Mouse (Mus musculus) kidney, postnatal 0 days (tissue): ENCODE results near the gene Ggt5. TPM values are rescaled to one million over a fixed set of nuclear protein-coding genes. Genes with fewer than 3 reads are reported as not detected.

Experiments used
- ATAC-seq: fragments of 200-750 bp; cut with Nextera tagmentation; replicated peaks from 2 replicates; pipeline ENCODE4 v1.8.0; 2017; ENCODE audit warnings: low read depth, moderate number of reproducible peaks, moderate TSS enrichment, moderate library complexity; ENCODE audit not compliant: low FRiP score
- DNase-seq: peaks from one replicate; pipeline ENCODE4 v3.0.0-alpha.2; 2016; ENCODE audit warnings: low spot score
- H3K27ac ChIP-seq: fragments of 300-500 bp; sonication (generic); 2 replicates; pipeline ENCODE4 v1.5.1; 2014; ENCODE audit warnings: mild to moderate bottlenecking
- H3K27me3 ChIP-seq: fragments of 300-500 bp; sonication (generic); 2 replicates; pipeline ENCODE4 v1.6.1; 2014; ENCODE audit warnings: low read length, mixed read lengths; ENCODE audit not compliant: insufficient read depth
- H3K36me3 ChIP-seq: fragments of 300-500 bp; sonication (generic); 2 replicates; pipeline ENCODE4 v1.6.1; 2014; ENCODE audit warnings: low read length, mixed read lengths; ENCODE audit not compliant: insufficient read depth
- H3K4me1 ChIP-seq: fragments of 300-500 bp; sonication (generic); replicated peaks from 2 replicates; pipeline ENCODE4 v1.6.1; 2014; ENCODE audit warnings: antibody characterized with exemption, low read length, mixed read lengths; ENCODE audit not compliant: insufficient read depth
- H3K4me2 ChIP-seq: fragments of 300-500 bp; sonication (generic); 2 replicates; pipeline ENCODE4 v1.6.1; 2014; ENCODE audit warnings: mild to moderate bottlenecking, low read length, moderate library complexity, mixed read lengths
- H3K4me3 ChIP-seq: fragments of 300-500 bp; sonication (generic); replicated peaks from 2 replicates; pipeline ENCODE4 v1.5.1; 2014; ENCODE audit warnings: low read depth, low read length
- H3K9ac ChIP-seq: fragments of 300-500 bp; sonication (generic); 2 replicates; pipeline ENCODE4 v1.6.1; 2014; ENCODE audit warnings: low read depth, low read length
- H3K9me3 ChIP-seq: fragments of 300-500 bp; sonication (generic); replicated peaks from 2 replicates; pipeline ENCODE4 v1.6.1; 2016; ENCODE audit warnings: low read length, inconsistent platforms, mixed read lengths
- CTCF ChIP-seq: IDR thresholded peaks from 2 replicates; pipeline ENCODE4 v1.5.1; 2016; ENCODE audit warnings: antibody characterized with exemption, low read depth, mild to moderate bottlenecking, moderate library complexity
- WGBS: fragments of 180-500 bp; shearing (Covaris S2); extraction: QIAGEN DNeasy Blood & Tissue Kit; methylation state at CpG from one replicate; pipeline ENCODE4 v1.1.7; 2014; 5-methylcytosine and 5-hydroxymethylcytosine counted together
- polyA plus RNA-seq: library from polyadenylated mRNA; unstranded; fragments of >200 nt; fragmentation: Nextera tagmentation; extraction: Ambion mirVana; gene quantifications from 2 replicates; pipeline ENCODE4 v1.2.1, GENCODE M21; 2015

The Ggt5 gene
- polyA plus RNA-seq, 1 experiment from 2014 or later: 5.1 TPM

- Histone ChIP-seq H3K4me1 (no peaks in the 10 kb centered on the region), H3K36me3 (no peaks in the 10 kb centered on the region), H3K27ac (no peak overlapping the region), H3K27me3 (no peaks in the 10 kb centered on the region), H3K9ac (no peak overlapping the region), H3K4me2 (no peak overlapping the region), H3K4me3 (no peak overlapping the region), H3K9me3 (no peaks in the 10 kb centered on the region)
- WGBS: 69% methylated on average over 14 of the region's 14 CpGs
- no peak for DNase-seq
- no peak for TF ChIP-seq CTCF
- ATAC-seq: no peak
These were observed 44.5 kb downstream of the Ggt5 start for GRCm38 (mm10) chr10:75633576-75634139.

GRCm38 (mm10) chr10:75634610-75635009 is 45.5 kb downstream of the Ggt5 start:
- H3K9ac ChIP-seq: no peak overlapping the region
- H3K4me1 ChIP-seq: no peaks in the 10 kb centered on the region
- H3K27ac ChIP-seq: no peak overlapping the region
- no peak for TF ChIP-seq CTCF
- H3K4me3 ChIP-seq: no peak overlapping the region
- no peak overlapping the region for H3K4me2 ChIP-seq
- no peaks in the 10 kb centered on the region for H3K36me3 ChIP-seq
- no peaks in the 10 kb centered on the region for H3K27me3 ChIP-seq
- no peak for DNase-seq
- 93% methylated on average over 8 of the region's 8 CpGs for WGBS
- H3K9me3 ChIP-seq: no peaks in the 10 kb centered on the region
- ATAC-seq: no peak

- H3K4me3 ChIP-seq: no peak overlapping the region
- no peaks in the 10 kb centered on the region for H3K9me3 ChIP-seq
- 70% methylated on average over 14 of the region's 14 CpGs for WGBS
- H3K27me3 ChIP-seq: no peaks in the 10 kb centered on the region
- H3K36me3 ChIP-seq: no peaks in the 10 kb centered on the region
- no peak for TF ChIP-seq CTCF
- no peak for ATAC-seq
- H3K4me2 ChIP-seq: no peak overlapping the region
- H3K27ac ChIP-seq: no peak overlapping the region
- no peak for DNase-seq
- H3K9ac ChIP-seq: no peak overlapping the region
- no peaks in the 10 kb centered on the region for H3K4me1 ChIP-seq
These were observed 46.0 kb downstream of the Ggt5 start for GRCm38 (mm10) chr10:75635019-75635692.

GRCm38 (mm10) chr10:75635693-75636055 is 46.5 kb downstream of the Ggt5 start:
- Histone ChIP-seq H3K27me3 (no peaks in the 10 kb centered on the region), H3K9ac (no peak overlapping the region), H3K4me3 (no peak overlapping the region), H3K4me1 (no peaks in the 10 kb centered on the region), H3K27ac (no peak overlapping the region), H3K36me3 (no peaks in the 10 kb centered on the region), H3K9me3 (no peaks in the 10 kb centered on the region), H3K4me2 (no peak overlapping the region)
- DNase-seq: peak; percentile 78
- TF ChIP-seq CTCF: peak; percentile 96
- ATAC-seq: 0 out of 2 replicates have a peak, but pooled peaks have one; percentile 8
- 3% methylated on average over 9 of the region's 9 CpGs for whole genome bisulfite sequencing

GRCm38 (mm10) chr10:75636084-75636786 is 47.1 kb downstream of the Ggt5 start:
- 81% methylated on average over 12 of the region's 12 CpGs for WGBS
- H3K9me3 ChIP-seq: no peaks in the 10 kb centered on the region
- no peak overlapping the region for H3K4me2 ChIP-seq
- no peak overlapping the region for H3K9ac ChIP-seq
- ATAC-seq (no peak), DNase-seq (no peak)
- no peaks in the 10 kb centered on the region for H3K36me3 ChIP-seq
- no peak overlapping the region for H3K27ac ChIP-seq
- H3K4me3 ChIP-seq: no peak overlapping the region
- H3K4me1 ChIP-seq: no peaks in the 10 kb centered on the region
- no peaks in the 10 kb centered on the region for H3K27me3 ChIP-seq
- TF ChIP-seq CTCF: no peak

GRCm38 (mm10) chr10:75637711-75638110 is 48.6 kb downstream of the Ggt5 start:
- WGBS: 89% methylated on average over 11 of the region's 11 CpGs

More at GRCm38 (mm10) chr10:75637711-75638110, 48.6 kb downstream of the Ggt5 start:
- no peak for TF ChIP-seq CTCF
- DNase-seq (no peak), ATAC-seq (no peak)
- Histone ChIP-seq H3K4me3 (no peak overlapping the region), H3K27ac (no peak overlapping the region), H3K9me3 (no peaks in the 10 kb centered on the region), H3K36me3 (no peaks in the 10 kb centered on the region), H3K4me2 (no peak overlapping the region), H3K9ac (no peak overlapping the region), H3K4me1 (no peaks in the 10 kb centered on the region), H3K27me3 (no peaks in the 10 kb centered on the region)
